25 mouse cellular contexts compared by ENCODE assay signal in the genomic region with DNA sequence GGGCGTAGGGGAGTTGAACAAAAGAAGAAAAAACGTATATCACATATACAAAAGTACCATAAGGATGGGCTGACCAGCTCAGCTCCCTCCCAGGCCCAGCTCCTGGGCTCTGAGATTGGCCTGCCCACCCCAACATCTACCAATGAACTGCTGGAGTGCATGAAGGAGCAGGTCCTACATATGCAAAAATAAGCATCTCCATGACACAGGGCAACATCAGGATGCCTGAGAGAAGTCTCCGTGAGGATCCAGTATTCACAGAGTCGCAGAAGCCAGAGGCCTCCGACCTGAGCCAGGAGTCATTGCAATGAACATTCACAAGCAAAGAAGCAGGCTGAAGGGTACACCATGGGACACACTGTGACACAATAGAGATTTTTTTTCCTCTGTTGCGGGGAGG.
"Had no signal": no experiment of that assay in that cellular context is flagged by ENCODE, and none has a peak within 500 bp of the region (broad histone marks: within the 10 kb centered on the region; RNA-seq: fewer than 3 reads in every experiment).

No protein-coding gene starts in this region.

- H3K36me3 ChIP-seq: heart, embryonic 13.5 days; heart, embryonic 15.5 days; intestine, embryonic 15.5 days; limb, embryonic 10.5 days; limb, embryonic 12.5 days; liver, embryonic 13.5 days; liver, embryonic 15.5 days had no signal

- H3K9me3 ChIP-seq: heart, embryonic 13.5 days; heart, embryonic 15.5 days; intestine, embryonic 15.5 days; limb, embryonic 10.5 days; limb, embryonic 12.5 days; liver, embryonic 13.5 days; liver, embryonic 15.5 days had no signal

- H3K9ac ChIP-seq: heart, embryonic 13.5 days; heart, embryonic 15.5 days; hindbrain, embryonic 14.5 days; intestine, embryonic 15.5 days; limb, embryonic 12.5 days; liver, embryonic 13.5 days; liver, embryonic 15.5 days had no signal

- H3K27ac ChIP-seq: heart, adult 2 months; heart, embryonic 13.5 days; heart, embryonic 15.5 days; hindbrain, embryonic 14.5 days; intestine, embryonic 15.5 days; limb, embryonic 10.5 days; limb, embryonic 12.5 days; liver, embryonic 13.5 days; liver, embryonic 15.5 days had no signal

- ATAC-seq: hindbrain, embryonic 16.5 days; inflammation-experienced regulatory T-cells, adult 6 months; intestine, embryonic 15.5 days; intestine, postnatal 0 days had no signal

- DNase-seq: gastrocnemius, postnatal 14 days; gastrocnemius, postnatal 36 days; heart, adult 2 months; heart, postnatal 14 days; heart, postnatal 36 days; kidney, adult 18-20 months; kidney, adult 8-10 months; kidney, postnatal 10 days; kidney, postnatal 25 days; kidney, postnatal 4 days; liver; liver, embryonic 13.5 days had no signal

- H3K27me3 ChIP-seq: heart, embryonic 13.5 days; heart, embryonic 15.5 days; intestine, embryonic 15.5 days; liver, embryonic 13.5 days; liver, embryonic 15.5 days had no signal

- H3K4me3 ChIP-seq: heart, adult 2 months; heart, embryonic 13.5 days; heart, embryonic 15.5 days; intestine, embryonic 15.5 days; layer of hippocampus, adult 2 months; limb, embryonic 10.5 days; limb, embryonic 12.5 days; liver, embryonic 13.5 days; liver, embryonic 15.5 days had no signal

- H3K4me2 ChIP-seq: heart, embryonic 11.5 days; heart, embryonic 13.5 days; heart, embryonic 15.5 days; hindbrain, embryonic 14.5 days; intestine, embryonic 15.5 days; limb, embryonic 12.5 days; liver, embryonic 11.5 days; liver, embryonic 13.5 days; liver, embryonic 15.5 days had no signal
